Mouse (Mus musculus) testis, adult 2 months (tissue): ENCODE results near the gene Npepps.

Experiments used
- CTCF ChIP-seq: fragments of 200-500 bp; IDR thresholded peaks from 2 replicates; pipeline ENCODE4 v1.5.1; 2012; ENCODE audit warnings: low read depth, mild to moderate bottlenecking, inconsistent platforms, low read length, moderate library complexity; ENCODE audit not compliant: control insufficient read depth, insufficient read depth, insufficient replicate concordance
- POLR2A ChIP-seq: fragments of 200-500 bp; IDR thresholded peaks from 2 replicates; pipeline ENCODE4 v1.6.1; 2012; ENCODE audit warnings: low read depth, mild to moderate bottlenecking, inconsistent platforms, low read length, moderate library complexity; ENCODE audit not compliant: control insufficient read depth

GRCm38 (mm10) chr11:97307294-97308069 lies 27.0 kb upstream of the Npepps start:
- TF ChIP-seq POLR2A = no peak
- TF ChIP-seq CTCF = no peak
